Mouse (Mus musculus) midbrain, postnatal 0 days (tissue): ENCODE results near the gene Thoc3. TPM values are rescaled to one million over a fixed set of nuclear protein-coding genes. Genes with fewer than 3 reads are reported as not detected.
"Not testable (repeated sequence)": the region's sequence is repeated elsewhere in the genome, so short reads cannot be mapped to it uniquely, and the experiment has no call there.

Experiments
- ATAC-seq: fragments of 200-750 bp; cut with Nextera tagmentation; 2 replicates; pipeline ENCODE4 v1.8.0; 2017; ENCODE audit warnings: moderate number of reproducible peaks, mild to moderate bottlenecking, moderate TSS enrichment, moderate library complexity; ENCODE audit not compliant: low FRiP score
- DNase-seq: peaks from one replicate; pipeline ENCODE4 v3.0.0-alpha.2; 2015; ENCODE audit warnings: low spot score
- H3K27ac ChIP-seq: fragments of 300-500 bp; sonication (generic); 2 replicates; pipeline ENCODE4 v1.5.1; 2014; ENCODE audit warnings: low read depth, mild to moderate bottlenecking, low read length, mixed read lengths
- H3K27me3 ChIP-seq: fragments of 300-500 bp; sonication (generic); 2 replicates; pipeline ENCODE4 v1.6.1; 2014; ENCODE audit warnings: low read length, control low read depth, mixed read lengths; ENCODE audit not compliant: insufficient read depth
- H3K36me3 ChIP-seq: fragments of 300-500 bp; sonication (generic); 2 replicates; pipeline ENCODE4 v1.6.1; 2014; ENCODE audit warnings: low read length, control low read depth, mixed read lengths; ENCODE audit not compliant: insufficient read depth
- H3K4me1 ChIP-seq: fragments of 300-500 bp; sonication (generic); 2 replicates; pipeline ENCODE4 v1.6.1; 2014; ENCODE audit warnings: mild to moderate bottlenecking, control low read depth, antibody characterized with exemption, low read length, mixed read lengths; ENCODE audit not compliant: insufficient read depth
- H3K4me2 ChIP-seq: fragments of 300-500 bp; sonication (generic); 2 replicates; pipeline ENCODE4 v1.6.1; 2014; ENCODE audit warnings: low read depth, mild to moderate bottlenecking, low read length, mixed read lengths; ENCODE audit not compliant: poor library complexity, severe bottlenecking
- H3K4me3 ChIP-seq: fragments of 300-500 bp; sonication (generic); 2 replicates; pipeline ENCODE4 v1.5.1; 2014; ENCODE audit warnings: low read depth, mild to moderate bottlenecking, low read length, moderate library complexity
- H3K9ac ChIP-seq: fragments of 300-500 bp; sonication (generic); replicated peaks from 2 replicates; pipeline ENCODE4 v1.6.1; 2014; ENCODE audit warnings: mild to moderate bottlenecking, low read length, moderate library complexity, mixed read lengths; ENCODE audit not compliant: poor library complexity, severe bottlenecking
- H3K9me3 ChIP-seq: fragments of 300-500 bp; sonication (generic); 2 replicates; pipeline ENCODE4 v1.6.1; 2016; ENCODE audit warnings: low read length, control low read depth
- CTCF ChIP-seq: IDR thresholded peaks from 2 replicates; pipeline ENCODE4 v1.5.1; 2016; ENCODE audit warnings: antibody characterized with exemption, mild to moderate bottlenecking
- WGBS: fragments of 180-500 bp; shearing (Covaris S2); extraction: QIAGEN DNeasy Blood & Tissue Kit; methylation state at CpG from one replicate; pipeline ENCODE4 v1.1.7; 2014; 5-methylcytosine and 5-hydroxymethylcytosine counted together
- polyA plus RNA-seq: library from polyadenylated mRNA; unstranded; fragments of >200 nt; fragmentation: Nextera tagmentation; extraction: Ambion mirVana; gene quantifications from 2 replicates; pipeline ENCODE4 v1.2.1, GENCODE M21; 2015
- total RNA-seq: library from RNA; depleted of rRNA; stranded (reverse); fragments of >200 nt; gene quantifications from 2 replicates; pipeline ENCODE4 v1.2.3, GENCODE M21; 2014

Thoc3 gene
- total and polyA plus RNA-seq, 2 experiments from 2014 or later = 51.7 to 133 TPM

DNA sequence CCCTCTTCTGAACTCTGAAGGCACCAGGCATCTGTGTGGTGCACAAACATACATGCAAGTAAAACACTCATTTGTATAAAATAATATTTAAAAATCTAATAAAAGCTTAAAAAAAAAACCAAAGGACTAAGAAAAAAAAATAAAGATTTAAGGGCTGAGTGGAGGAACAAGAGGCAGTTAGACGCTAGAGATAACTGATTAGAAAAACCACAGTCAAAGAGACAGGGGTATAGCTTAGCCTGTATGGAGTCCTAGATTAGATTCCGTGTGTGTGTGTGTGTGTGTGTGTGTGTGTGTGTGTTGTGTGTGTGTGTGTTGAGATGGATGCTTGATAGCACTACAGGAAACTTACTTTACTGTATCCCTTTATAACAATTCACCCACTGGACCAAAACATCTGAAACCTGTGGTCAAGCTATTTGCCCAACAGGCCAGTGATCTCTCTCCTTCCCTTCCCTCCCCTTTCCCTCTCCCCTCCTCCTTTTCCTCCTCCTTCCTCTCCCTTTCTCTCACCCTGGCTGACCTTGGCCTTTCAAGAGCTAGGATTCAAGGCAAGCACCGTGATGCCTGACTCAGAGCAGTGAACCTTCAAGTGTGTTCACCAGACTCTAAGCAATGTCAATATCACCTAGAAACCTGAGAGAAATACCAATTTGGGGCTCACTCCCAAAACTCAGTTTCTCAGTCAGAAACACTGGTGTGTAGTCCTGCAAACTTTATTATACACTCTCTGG is 33.5 kb upstream of the Thoc3 start:
- H3K36me3 ChIP-seq = no peaks in the 10 kb centered on the region
- H3K9me3 ChIP-seq = no peaks in the 10 kb centered on the region
- no peaks in the 10 kb centered on the region for H3K4me1 ChIP-seq
- WGBS = 61% methylated on average over 3 of the region's 3 CpGs
- TF ChIP-seq CTCF = no peak
- ATAC-seq = no peak
- no peak overlapping the region for H3K4me3 ChIP-seq
- no peak overlapping the region for H3K4me2 ChIP-seq
- DNase-seq = no peak
- H3K27ac ChIP-seq = no peak overlapping the region
- no peak overlapping the region for H3K9ac ChIP-seq
- H3K27me3 ChIP-seq = no peaks in the 10 kb centered on the region

DNA sequence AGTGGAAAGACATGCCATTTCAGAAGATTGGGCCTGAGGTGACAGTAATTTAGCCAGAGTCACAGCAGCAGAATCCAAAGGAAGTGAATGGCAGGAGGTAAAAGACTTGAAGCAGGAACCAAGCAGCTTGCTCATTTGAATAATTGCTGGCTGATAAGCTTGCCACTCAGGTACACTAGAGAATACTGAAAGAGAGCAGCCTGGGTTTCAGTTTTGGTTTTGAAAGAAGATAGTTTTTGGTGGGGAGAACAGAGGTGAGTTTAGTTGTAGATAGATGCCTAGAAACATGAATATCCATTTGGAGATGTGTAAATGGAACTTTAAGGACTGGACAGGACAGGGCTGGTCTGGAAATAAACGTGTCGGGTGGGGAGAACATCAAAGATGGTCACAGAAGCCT is 32.7 kb upstream of the Thoc3 start:
- no peak for DNase-seq
- Histone ChIP-seq H3K4me2 (no peak overlapping the region), H3K36me3 (no peaks in the 10 kb centered on the region), H3K27me3 (no peaks in the 10 kb centered on the region), H3K4me3 (no peak overlapping the region), H3K9ac (no peak overlapping the region), H3K27ac (no peak overlapping the region), H3K4me1 (no peaks in the 10 kb centered on the region), H3K9me3 (no peaks in the 10 kb centered on the region)
- TF ChIP-seq CTCF = no peak
- 81% methylated on average over 2 of the region's 2 CpGs for WGBS
- ATAC-seq = no peak

DNA sequence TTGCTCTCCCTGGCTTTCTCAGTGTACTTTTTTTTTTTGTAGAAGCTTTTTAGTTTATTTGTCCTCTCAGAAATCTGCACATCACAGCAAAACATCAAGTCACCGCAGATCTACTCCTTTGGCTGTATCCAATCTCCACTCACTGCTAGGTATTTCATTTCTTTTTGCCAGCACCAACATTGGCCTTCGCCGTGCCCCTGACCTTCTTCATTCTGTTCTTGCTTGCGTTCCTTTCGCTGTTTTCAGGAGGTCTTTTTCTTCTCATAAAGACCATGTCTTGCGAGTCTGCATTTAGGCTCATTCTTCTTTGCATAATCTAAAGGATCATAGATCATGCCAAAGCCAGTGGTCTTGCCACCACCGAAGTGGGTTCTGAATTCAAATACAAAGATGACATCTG is 30.9 kb upstream of the Thoc3 start:
- not testable (repeated sequence) for H3K4me1 ChIP-seq, H3K36me3 ChIP-seq, H3K4me2 ChIP-seq, H3K4me3 ChIP-seq, H3K27me3 ChIP-seq, H3K9ac ChIP-seq, ATAC-seq, H3K27ac ChIP-seq, H3K9me3 ChIP-seq, DNase-seq
- 93% methylated on average over 7 of the region's 7 CpGs for WGBS

DNA sequence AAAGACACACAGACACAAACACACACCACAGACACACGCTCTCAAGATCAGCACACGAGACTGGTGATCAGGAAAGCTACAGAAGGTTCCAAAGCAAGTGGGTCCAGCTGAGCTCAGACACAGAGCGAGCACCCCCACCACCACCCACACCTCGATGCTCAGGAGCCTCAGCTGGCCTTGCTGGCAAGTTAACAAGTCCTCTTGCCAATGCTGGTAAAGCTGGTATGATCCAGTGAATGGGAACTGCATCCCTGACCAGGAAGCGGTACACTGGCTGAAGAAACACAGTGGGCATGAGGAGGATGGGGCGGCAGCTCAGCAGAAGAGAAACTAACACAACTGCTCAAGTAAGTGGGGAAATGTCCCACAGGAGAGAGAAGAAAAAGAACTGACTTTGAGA is 22.7 kb upstream of the Thoc3 start:
- Histone ChIP-seq H3K36me3 (no peaks in the 10 kb centered on the region), H3K9ac (no peak overlapping the region), H3K4me2 (no peak overlapping the region), H3K4me3 (no peak overlapping the region), H3K4me1 (no peaks in the 10 kb centered on the region), H3K27ac (no peak overlapping the region), H3K9me3 (no peaks in the 10 kb centered on the region), H3K27me3 (no peaks in the 10 kb centered on the region)
- 77% methylated on average over 6 of the region's 6 CpGs for WGBS
- no peak for TF ChIP-seq CTCF
- ATAC-seq (no peak), DNase-seq (peak; percentile 23)

DNA sequence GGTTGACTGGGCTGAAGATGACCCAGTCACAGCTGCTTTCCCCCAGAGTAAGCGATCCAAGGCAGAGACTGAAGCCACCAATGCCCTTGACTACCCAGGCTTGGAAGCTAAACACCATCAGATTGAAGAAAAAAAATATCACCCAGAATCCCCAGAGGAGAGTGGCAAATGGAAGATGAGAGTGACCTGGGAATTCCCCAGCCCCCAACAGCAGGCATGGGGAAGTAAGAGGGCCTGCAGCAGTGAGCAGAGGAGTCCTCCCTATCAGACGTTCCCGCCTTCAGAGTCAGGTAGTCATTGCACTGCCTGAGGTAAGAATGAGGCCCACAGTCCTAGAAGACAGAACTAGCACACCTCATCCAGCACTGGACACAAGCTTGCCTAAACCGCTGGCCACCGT is 21.8 kb upstream of the Thoc3 start:
- 87% methylated on average over 5 of the region's 5 CpGs for WGBS
- ATAC-seq = no peak

DNA sequence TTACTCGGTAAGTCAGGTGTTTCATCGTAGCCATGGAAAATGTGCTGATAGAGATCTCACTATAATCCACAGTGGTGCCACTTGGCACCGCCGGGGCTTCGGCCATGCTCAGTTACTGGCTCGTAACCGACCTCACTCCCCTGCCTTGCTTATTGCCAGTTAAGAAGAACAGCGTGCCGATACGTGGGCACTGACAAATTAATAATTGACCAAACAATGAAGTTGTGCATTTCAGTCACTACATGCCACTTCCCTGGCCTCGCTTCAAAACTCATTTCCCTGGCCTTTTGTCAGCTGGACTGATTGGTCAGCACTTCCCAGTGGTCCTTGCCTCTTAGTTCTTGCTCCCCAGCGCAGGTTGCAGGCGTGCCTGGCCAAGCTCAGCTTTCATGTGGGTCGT is 12.8 kb upstream of the Thoc3 start:
- Histone ChIP-seq H3K27ac (no peak overlapping the region), H3K9me3 (no peaks in the 10 kb centered on the region), H3K4me2 (no peak overlapping the region), H3K4me1 (no peaks in the 10 kb centered on the region), H3K4me3 (no peak overlapping the region), H3K27me3 (no peaks in the 10 kb centered on the region), H3K9ac (no peak overlapping the region), H3K36me3 (no peaks in the 10 kb centered on the region)
- ATAC-seq (no peak), DNase-seq (no peak)
- TF ChIP-seq CTCF = no peak
- 92% methylated on average over 14 of the region's 14 CpGs for WGBS

More for the DNA sequence above, 21.8 kb upstream of the Thoc3 start:
- H3K4me2 ChIP-seq = no peak overlapping the region
- no peaks in the 10 kb centered on the region for H3K36me3 ChIP-seq
- no peak for DNase-seq
- H3K4me1 ChIP-seq = no peaks in the 10 kb centered on the region
- no peaks in the 10 kb centered on the region for H3K27me3 ChIP-seq
- H3K4me3 ChIP-seq = no peak overlapping the region
- H3K27ac ChIP-seq = no peak overlapping the region
- no peak for TF ChIP-seq CTCF
- H3K9ac ChIP-seq = no peak overlapping the region
- H3K9me3 ChIP-seq = no peaks in the 10 kb centered on the region
